Mouse (Mus musculus) CH12.LX (cell line): ENCODE results near the gene Slc30a5.

Source experiments
- BHLHE40 ChIP-seq: IDR thresholded peaks from 2 replicates; pipeline ENCODE4 v1.6.1; 2011; ENCODE audit warnings: mild to moderate bottlenecking, low read depth, low read length, improper control_type of control experiment
- MAZ ChIP-seq: IDR thresholded peaks from 2 replicates; pipeline ENCODE4 v1.6.1; 2012; ENCODE audit warnings: low read depth, mild to moderate bottlenecking, inconsistent platforms, low read length, improper control_type of control experiment, moderate library complexity
- NELFE ChIP-seq: IDR thresholded peaks from 2 replicates; pipeline ENCODE4 v1.6.1; 2011; ENCODE audit warnings: low read depth, low read length, improper control_type of control experiment
- ZNF384 ChIP-seq: IDR thresholded peaks from 2 replicates; pipeline ENCODE4 v1.6.1; 2012; ENCODE audit warnings: low read depth, low read length, improper control_type of control experiment, inconsistent platforms

- TF ChIP-seq NELFE (no peak), BHLHE40 (no peak), ZNF384 (no peak), MAZ (no peak)
These were observed 36.6 kb upstream of the Slc30a5 start for GRCm38 (mm10) chr13:100869813-100870212.
